Mouse (Mus musculus) lung, adult 2 months (tissue): ENCODE data around the gene Ptges3.

Experiments used
- CTCF ChIP-seq: fragments of 200-500 bp; IDR thresholded peaks from 2 replicates; pipeline ENCODE4 v1.5.1; 2011; ENCODE audit warnings: mild to moderate bottlenecking, low read length, control low read depth; ENCODE audit not compliant: insufficient read depth
- POLR2A ChIP-seq: fragments of 200-500 bp; IDR thresholded peaks from 2 replicates; pipeline ENCODE4 v1.6.1; 2011; ENCODE audit warnings: low read depth, mild to moderate bottlenecking, control low read depth, low read length, borderline replicate concordance; ENCODE audit errors: extremely low read depth

DNA sequence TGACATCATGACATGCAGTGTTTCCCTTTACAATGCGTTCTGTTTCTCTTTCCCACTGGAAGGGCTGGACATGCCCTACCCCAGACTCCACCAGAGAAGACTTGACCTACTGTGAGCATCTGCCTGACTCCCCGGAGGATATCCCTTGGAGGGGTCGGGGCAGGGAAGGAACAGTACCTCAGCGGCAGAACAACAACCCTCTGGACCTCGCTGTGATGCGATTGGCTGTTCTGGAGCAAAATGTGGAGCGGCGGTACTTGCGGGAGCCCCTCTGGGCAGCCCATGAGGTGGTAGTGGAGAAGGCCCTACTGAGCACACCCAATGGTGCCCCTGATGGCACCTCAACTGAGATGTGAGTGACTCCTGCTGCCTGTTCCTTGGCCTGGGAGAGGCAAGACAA is 66.1 kb downstream of the Ptges3 start:
- TF ChIP-seq POLR2A (no peak), CTCF (no peak)
